Mouse (Mus musculus): ENCODE data around the gene Mthfr. TPM values are rescaled to one million over a fixed set of nuclear protein-coding genes. Genes with fewer than 3 reads are reported as not detected.

The Mthfr gene
- total and polyA plus RNA-seq, 3 experiments = 15.3 to 17.0 (median 16.3) TPM

GRCm38 (mm10) chr4:148024003-148024402 is 14.9 kb upstream of the Mthfr start:
- no peak overlapping the region for H3K27ac ChIP-seq (ENCODE audit: insufficient read depth, low read depth)
- no peak overlapping the region for H3K4me3 ChIP-seq (replicated peaks in 1 of 3; ENCODE audit: low read depth in 2 of 3, low read length in 2 of 3, poor library complexity in 1 of 3)
- dilution Hi-C loops (cut with MboI; ENCODE audit: extremely low pct_ligation_motif_present, extremely low pct_unique_long_range_greater_than_20kb, low sequenced_read_pairs) (no loop called here), in situ Hi-C loops (cut with MboI; ENCODE audit: low pct_ligation_motif_present, low pct_unique_long_range_greater_than_20kb, low sequenced_read_pairs) (no loop called here)
- no peak overlapping the region for H3K9ac ChIP-seq (ENCODE audit: insufficient read depth, low read depth)
- H3K79me2 ChIP-seq (replicated peaks; ENCODE audit: control insufficient read depth, extremely low read depth, insufficient read depth, poor library complexity, severe bottlenecking) = no peaks in the 10 kb centered on the region; the same call in 1 of the 2 replicates
- H3K4me2 ChIP-seq (ENCODE audit: insufficient read depth, low read depth, poor library complexity, severe bottlenecking) = no peak overlapping the region
- peaks cover 71 to 90% of the 10 kb centered on the region in 2 experiments for H3K36me3 ChIP-seq (replicated peaks in 1 of 2; ENCODE audit: control insufficient read depth in 1 of 2, insufficient read depth in 1 of 2, low read length in 1 of 2)
- H3K4me1 ChIP-seq (ENCODE audit: control insufficient read depth in 1 of 2, insufficient read depth in 2 of 2) = peaks cover 3 to 5% of the 10 kb centered on the region in 2 experiments; a peak in 1 of 4 replicates
- H3K9me3 ChIP-seq (replicated peaks; ENCODE audit: low read length) = no peaks in the 10 kb centered on the region
- no peak for TF ChIP-seq NELFE (IDR thresholded peaks at IDR 0.05; ENCODE audit: low read depth, low read length)
- no peak for DNase-seq (ENCODE audit: extremely low read depth)
- no peaks in the 10 kb centered on the region for H3K27me3 ChIP-seq (replicated peaks)

GRCm38 (mm10) chr4:148029297-148029696 is 9.6 kb upstream of the Mthfr start:
- Histone ChIP-seq H3K27ac (ENCODE audit: insufficient read depth, low read depth) (no peak overlapping the region), H3K9ac (ENCODE audit: insufficient read depth, low read depth) (no peak overlapping the region), H3K4me1 (ENCODE audit: control insufficient read depth in 1 of 2, insufficient read depth in 2 of 2) (peaks cover 8 to 38% of the 10 kb centered on the region in 2 experiments), H3K79me2 (replicated peaks; ENCODE audit: control insufficient read depth, extremely low read depth, insufficient read depth, poor library complexity, severe bottlenecking) (peaks cover 5% of the 10 kb centered on the region; the same call in 1 of the 2 replicates), H3K36me3 (replicated peaks in 1 of 2; ENCODE audit: control insufficient read depth in 1 of 2, insufficient read depth in 1 of 2, low read length in 1 of 2) (peaks cover 45 to 65% of the 10 kb centered on the region in 2 experiments), H3K4me3 (replicated peaks in 1 of 3; ENCODE audit: low read depth in 2 of 3, low read length in 2 of 3, poor library complexity in 1 of 3) (no peak overlapping the region), H3K4me2 (ENCODE audit: insufficient read depth, low read depth, poor library complexity, severe bottlenecking) (no peak overlapping the region), H3K9me3 (replicated peaks; ENCODE audit: low read length) (no peaks in the 10 kb centered on the region), H3K27me3 (replicated peaks) (no peaks in the 10 kb centered on the region)
- DNase-seq (ENCODE audit: extremely low read depth) = no peak
- in situ Hi-C loops (cut with MboI; ENCODE audit: low pct_ligation_motif_present, low pct_unique_long_range_greater_than_20kb, low sequenced_read_pairs) (no loop called here), dilution Hi-C loops (cut with MboI; ENCODE audit: extremely low pct_ligation_motif_present, extremely low pct_unique_long_range_greater_than_20kb, low sequenced_read_pairs) (no loop called here)
- TF ChIP-seq SMC3 (IDR thresholded peaks at IDR 0.05; ENCODE audit: low read depth, low read length) = no peak
- no peak for TF ChIP-seq MAX (IDR thresholded peaks at IDR 0.05; ENCODE audit: low read length)
- TF ChIP-seq JUN (IDR thresholded peaks at IDR 0.05; ENCODE audit: insufficient read depth, low read depth, low read length) = no peak
- no peak for TF ChIP-seq RAD21 (IDR thresholded peaks at IDR 0.05; ENCODE audit: low read depth, low read length)
- no peak for TF ChIP-seq CHD2 (IDR thresholded peaks at IDR 0.05; ENCODE audit: low read length)
- no peak for TF ChIP-seq GABPA (IDR thresholded peaks at IDR 0.05; ENCODE audit: insufficient replicate concordance, low read depth, low read length)
- TF ChIP-seq POLR2AphosphoS2 (IDR thresholded peaks at IDR 0.05; ENCODE audit: low read depth, low read length) = no peak
- TF ChIP-seq TBP (conservative IDR thresholded peaks at IDR 0.05; ENCODE audit: low read depth, low read length) = no peak
- no peak for TF ChIP-seq ZMIZ1 (IDR thresholded peaks at IDR 0.05; ENCODE audit: low read depth, low read length)
- no peak for TF ChIP-seq RCOR1 (conservative IDR thresholded peaks at IDR 0.05; ENCODE audit: low read depth, low read length)
- no peak for TF ChIP-seq USF1 (IDR thresholded peaks at IDR 0.05; ENCODE audit: low read depth, low read length)
- no peak for TF ChIP-seq NRF1 (IDR thresholded peaks at IDR 0.05; ENCODE audit: low read depth, low read length)
- TF ChIP-seq UBTF (IDR thresholded peaks at IDR 0.05; ENCODE audit: low read depth, low read length) = no peak
- TF ChIP-seq PAX5 (IDR thresholded peaks at IDR 0.05; ENCODE audit: low read length) = no peak
- TF ChIP-seq BHLHE40 (IDR thresholded peaks at IDR 0.05; ENCODE audit: low read depth, low read length) = no peak
- no peak for TF ChIP-seq MXI1 (IDR thresholded peaks at IDR 0.05; ENCODE audit: low read depth, low read length)
- no peak for TF ChIP-seq NELFE (IDR thresholded peaks at IDR 0.05; ENCODE audit: low read depth, low read length)
- no peak for TF ChIP-seq EP300 (IDR thresholded peaks at IDR 0.05; ENCODE audit: low read length)

Measured in CH12.LX (cell line).